Mouse (Mus musculus): ENCODE measurements around the gene Neu2.

Gene Neu2

DNA sequence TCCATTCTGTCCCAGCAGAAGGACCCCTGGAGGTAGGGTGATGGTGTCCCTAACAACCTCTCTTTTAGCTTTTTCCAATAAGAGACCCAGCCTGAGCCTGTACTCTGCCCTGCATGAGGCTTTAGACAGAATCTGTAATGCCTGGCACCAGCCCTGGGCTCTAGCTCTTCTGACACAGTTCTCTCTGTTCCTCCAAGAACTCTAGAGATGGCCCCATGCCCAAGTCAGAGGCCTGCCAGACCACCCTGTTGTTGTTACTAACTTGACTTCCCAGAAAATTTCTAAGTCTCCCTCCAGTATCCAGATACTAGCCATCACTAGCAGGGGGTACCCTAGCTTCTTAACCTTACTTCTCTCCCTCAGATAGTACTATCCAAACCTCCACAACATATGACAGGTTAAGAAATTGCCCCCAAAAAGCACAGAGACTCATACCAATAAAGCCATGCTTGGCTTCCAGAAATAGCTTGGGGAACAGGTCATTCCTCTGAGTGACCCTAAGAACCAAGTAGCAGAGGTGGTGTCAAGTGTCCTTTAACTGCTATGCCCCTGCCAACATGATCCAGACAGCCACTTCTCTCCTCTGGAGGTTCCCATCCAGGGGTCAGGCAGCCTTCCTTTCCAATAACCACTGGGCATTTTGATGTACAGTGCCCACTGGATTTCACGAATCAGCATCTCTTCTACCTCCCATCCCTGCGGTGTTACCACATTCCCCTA is 105.0 kb downstream of the Neu2 start:
- no peak for DNase-seq (ENCODE audit: low spot score in 2 of 2)

DNA sequence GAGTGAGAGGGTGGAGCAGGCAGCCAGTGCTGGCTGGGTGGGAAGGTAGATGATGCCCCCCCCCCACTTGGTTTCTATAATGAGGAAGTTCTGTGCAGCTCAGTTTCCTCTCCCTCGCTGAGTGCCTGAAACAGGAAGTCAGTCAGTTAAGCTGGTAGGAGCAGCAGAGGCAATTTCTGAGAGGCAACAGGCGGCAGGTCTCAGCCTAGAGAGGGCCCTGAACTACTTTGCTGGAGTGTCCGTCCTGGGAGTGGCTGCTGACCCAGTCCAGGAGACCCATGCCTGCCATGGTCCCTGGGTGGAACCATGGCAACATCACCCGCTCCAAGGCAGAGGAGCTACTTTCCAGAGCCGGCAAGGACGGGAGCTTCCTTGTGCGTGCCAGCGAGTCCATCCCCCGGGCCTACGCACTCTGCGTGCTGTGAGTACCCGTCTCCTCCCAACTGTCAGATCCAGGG is 110.6 kb downstream of the Neu2 start, which contains the start of gene Inpp5d:
Gene Inpp5d, plus strand, starts transcription at position 102 of the 458 bp plus-strand sequence.
- no peak for DNase-seq (ENCODE audit: low spot score in 2 of 2)

DNA sequence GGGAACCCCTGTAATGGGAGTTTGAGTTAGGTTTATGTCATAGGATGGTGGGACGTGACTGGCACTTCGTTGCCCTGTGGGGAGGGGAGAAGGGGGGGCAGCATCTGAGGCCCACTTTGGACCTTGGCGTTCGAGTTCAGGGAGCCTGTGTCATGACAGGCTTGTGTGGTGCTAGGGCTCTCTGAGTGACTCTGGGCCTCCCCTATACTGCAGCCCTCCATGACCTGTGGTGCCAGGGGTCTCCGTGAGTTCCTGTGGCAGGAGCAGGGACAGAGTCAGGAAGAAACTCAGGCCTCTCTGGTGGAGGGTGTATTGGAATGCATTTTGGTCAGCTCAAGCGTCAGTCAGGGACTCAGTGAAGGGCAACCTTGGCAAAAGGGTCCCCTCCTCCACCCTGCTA is 111.0 kb downstream of the Neu2 start:
- DNase-seq (ENCODE audit: low spot score in 2 of 2), result no peak

DNA sequence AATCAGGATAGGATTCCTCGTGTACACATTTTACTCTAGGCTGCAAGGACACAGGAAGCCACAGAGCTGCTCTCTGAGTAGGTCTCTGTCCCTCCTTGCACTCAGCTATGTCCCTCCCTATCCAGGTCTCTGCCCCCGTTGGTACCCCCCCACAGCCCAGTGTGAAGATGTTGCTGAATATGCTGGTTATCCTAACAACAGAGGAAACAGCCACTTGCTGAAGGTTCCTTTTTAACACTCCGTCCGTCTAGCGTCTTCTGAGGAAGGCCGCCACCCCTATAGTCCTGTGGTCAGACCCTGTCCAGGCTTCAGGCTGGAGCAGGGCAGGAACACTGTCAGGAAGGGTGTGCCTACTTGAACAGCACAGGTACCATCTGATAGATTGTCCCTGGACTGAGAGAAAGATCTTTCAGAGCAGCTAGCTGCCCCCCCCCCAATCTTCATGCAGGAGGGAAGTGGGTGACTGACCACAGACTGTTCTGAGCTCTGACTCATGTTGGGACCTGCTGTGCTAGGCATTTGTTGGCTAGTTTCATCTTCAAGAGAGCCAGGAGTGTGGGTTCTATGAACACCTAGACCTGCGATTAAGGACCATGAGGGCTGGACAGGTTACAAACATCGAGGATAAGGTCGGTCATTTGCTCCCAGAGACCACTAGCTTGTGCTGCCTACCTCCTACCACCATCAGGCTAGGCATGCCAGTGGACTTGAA is 111.6 kb downstream of the Neu2 start:
- no peak for DNase-seq (ENCODE audit: low spot score in 2 of 2)

DNA sequence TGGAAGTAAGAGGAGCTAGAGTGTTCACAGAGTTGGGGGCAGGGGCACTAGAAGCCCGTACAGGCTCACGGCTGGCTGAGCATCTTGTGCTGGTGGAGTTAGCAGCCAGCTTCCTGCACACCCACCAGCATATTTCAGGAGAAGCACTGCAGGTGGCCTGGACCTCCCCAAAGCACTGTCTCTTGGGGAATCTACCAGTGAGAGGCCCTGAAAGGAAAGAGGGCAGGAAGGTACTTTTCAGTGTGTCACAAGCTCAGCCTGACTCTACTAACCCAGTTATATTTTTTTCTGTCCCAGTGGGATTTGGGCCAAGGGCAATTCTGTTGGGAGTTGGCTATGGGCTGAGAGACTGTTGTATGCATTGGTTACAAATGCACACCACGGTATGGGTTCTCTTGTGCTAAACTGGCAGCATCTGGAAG is 112.2 kb downstream of the Neu2 start:
- peak in 1 of 2 experiments; percentile 53 for DNase-seq (ENCODE audit: low spot score in 2 of 2)

DNA sequence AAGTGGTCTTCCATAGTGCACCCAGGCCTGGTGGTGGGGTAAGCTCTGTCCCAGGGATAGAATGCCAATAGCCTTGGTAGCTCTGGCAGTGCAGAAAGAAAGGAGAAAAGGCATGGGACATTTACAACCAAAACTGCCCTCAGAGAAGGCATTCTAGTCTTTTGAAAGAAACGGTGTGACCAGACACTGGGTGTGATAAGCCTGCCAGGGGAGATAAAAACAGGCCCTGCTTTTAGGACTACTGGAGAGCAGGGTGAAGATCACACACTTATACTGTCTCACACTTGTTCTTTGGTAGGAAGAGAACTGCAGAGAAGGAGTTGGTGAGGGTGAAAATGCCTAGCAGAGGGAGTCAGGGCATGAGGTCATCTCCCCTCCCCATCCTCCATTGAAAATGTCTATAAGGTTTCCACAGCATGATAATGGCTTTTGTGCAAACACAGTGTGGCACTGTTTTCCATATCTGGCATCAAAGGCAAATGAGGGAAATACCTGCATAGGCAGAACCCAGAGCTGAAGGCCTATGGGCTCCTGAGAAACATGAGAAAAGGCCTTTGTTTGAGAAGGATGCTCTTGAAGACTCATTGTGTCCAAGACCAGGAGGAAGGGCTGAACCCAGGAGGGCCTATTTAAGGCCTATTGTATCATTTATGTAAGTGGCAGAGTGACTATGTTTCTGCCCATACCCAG is 114.4 kb downstream of the Neu2 start:
- DNase-seq (ENCODE audit: low spot score in 2 of 2), result no peak

DNA sequence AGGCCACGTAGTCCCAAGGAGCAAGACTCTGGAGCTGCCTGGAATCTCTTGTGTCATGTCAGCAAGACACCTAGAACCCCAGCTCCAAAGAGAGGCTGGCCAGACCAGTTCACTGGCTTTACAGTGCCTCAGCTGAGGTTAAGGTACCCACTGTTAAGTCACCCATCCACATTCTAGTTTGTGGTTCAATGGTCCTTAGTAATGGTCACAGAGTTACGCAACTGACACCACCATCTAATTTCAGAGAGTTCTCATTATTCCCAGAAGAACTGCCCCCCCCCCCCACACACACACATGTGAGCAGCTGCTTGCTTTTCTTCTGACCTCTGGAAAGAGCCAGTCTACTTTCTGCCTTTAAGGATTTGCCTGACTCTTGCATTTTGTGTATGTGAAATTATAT is 115.1 kb downstream of the Neu2 start:
- DNase-seq (ENCODE audit: low spot score in 2 of 2), result no peak

DNA sequence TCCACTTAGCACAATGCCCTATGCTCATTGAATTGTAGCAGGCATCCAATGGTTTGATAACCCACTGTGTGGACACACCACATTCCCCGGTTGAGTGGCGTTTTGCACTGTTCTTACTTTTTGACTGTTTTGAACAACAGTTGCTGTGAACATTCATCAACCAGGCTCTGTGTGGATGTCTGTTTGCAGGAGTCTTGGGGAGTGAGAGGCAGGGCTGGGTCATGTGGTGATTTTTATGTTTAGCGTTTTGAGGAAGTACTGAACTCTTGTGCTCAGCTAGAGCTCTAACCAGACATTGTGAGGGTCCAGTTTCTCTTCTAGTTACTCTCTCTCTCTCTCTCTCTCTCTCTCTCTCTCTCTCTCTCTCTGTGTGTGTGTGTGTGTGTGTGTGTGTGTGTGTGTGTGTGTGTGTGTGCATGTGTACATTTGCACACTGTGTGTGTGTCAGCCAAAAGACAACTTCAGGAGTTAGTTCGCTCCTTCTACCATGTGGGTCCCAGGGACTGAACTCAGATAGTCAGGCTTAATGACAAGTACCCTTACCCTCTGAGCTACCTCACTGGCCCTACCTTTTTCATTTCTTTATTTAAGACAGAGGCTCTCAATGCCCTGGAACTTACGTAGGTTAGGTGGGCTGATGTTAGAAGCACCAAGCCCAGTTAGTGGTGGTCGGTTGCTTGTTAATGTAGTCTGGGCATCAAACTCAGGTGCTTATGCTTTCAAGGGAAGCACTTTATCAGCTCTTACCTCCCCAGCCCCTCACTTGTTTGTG is 115.8 kb downstream of the Neu2 start:
- no peak for DNase-seq (ENCODE audit: low spot score in 2 of 2)

DNA sequence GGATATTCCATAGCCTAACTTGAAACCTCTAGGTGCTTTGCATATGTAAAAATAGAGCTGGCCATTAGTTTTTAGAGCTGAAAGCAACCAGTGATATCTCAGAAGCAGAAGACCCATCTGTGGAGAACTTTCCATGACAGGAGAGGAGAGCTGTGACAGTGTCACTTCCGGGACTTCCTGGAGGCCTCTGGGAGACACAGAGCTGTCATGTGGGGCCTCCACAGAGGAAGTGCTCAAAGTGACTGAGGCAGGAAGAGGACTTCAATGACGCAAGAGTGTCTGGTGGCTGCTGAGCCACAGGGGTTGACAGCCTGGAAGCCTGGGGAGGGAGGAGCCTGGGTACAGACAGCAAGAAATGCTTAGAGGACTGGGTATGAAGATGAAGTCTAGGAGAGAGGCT is 116.7 kb downstream of the Neu2 start:
- DNase-seq (ENCODE audit: low spot score in 2 of 2), result no peak

DNA sequence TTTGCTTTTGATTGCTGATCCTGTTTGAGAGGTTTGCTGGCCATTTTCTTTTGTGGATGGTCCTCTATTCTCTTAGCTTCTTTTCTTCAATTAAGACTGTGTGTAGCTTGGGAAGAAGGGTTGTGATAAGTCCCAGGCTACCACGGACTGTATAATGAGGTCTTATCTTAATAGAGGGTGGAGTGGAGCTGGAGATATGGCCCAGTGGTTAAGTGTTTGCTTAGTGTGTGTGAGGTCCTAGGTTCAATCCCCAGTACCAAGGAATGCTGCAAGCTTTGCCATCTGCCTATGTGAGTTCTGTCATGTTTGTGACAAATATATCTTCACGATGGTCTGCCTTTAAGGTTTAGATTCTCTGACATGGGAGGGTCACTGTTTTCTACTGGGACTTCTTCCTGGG is 118.4 kb downstream of the Neu2 start:
- DNase-seq (ENCODE audit: low spot score in 2 of 2), result no peak

DNA sequence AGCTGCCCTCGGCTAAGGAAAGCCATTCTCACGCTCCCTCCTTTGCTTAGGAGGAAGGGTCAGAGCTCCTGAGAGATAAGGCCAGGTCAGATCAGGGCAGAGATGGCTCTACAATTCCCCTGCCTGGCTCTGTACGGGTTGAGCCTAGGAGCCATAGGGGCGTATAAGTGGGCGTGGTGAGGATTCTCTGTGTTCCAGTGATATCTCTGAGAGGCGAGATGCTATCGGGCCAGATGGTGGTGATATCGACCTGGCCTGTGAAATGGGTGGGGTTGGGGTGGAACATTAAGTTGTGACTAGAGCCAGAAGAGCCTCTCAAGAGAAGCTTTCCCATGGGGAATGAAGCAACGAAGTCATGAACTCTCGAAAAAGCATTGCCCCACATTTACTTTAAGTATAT is 121.9 kb downstream of the Neu2 start:
- DNase-seq (ENCODE audit: low spot score in 2 of 2), result no peak

DNA sequence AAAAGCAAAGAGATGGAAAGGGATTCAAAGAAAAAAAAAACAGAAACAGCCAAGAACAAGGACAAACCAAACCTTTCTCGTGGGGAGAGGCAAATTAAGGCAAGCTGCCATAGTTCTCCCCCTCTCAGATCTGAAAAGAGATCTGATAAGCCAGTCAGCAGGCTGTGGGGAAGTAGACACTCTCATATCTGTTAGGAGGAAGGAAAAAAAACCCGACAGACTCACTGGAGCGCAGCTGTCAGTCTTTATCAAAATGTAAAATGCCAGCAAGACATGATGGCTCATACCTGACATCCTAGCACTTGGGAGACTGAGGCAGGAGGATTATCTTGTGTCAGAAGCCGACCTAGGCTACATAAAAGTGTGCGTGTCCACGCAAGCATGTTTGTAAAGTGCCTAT is 122.5 kb downstream of the Neu2 start:
- DNase-seq (ENCODE audit: low spot score in 2 of 2), result no peak

DNA sequence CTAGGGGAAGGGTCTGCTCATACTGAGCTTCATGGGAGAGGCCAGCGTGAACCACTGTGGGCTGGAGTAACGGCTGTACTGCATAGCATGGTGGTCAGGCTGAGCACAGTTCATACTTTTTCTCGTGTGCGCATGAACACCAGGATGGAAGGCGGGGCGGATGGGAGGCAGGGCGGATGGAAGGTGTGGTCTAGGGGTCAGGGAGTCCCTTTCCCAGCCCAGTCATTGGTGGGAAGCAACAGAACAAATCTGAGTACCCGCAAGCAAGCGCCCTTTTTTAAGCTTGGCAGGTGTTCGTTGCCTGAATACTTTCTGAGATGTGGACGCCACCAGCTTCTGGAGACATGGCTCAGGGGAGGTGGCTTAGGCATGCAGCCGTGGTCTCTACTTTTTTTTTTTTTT is 127.0 kb downstream of the Neu2 start:
- no peak for DNase-seq (ENCODE audit: low spot score in 2 of 2)

DNA sequence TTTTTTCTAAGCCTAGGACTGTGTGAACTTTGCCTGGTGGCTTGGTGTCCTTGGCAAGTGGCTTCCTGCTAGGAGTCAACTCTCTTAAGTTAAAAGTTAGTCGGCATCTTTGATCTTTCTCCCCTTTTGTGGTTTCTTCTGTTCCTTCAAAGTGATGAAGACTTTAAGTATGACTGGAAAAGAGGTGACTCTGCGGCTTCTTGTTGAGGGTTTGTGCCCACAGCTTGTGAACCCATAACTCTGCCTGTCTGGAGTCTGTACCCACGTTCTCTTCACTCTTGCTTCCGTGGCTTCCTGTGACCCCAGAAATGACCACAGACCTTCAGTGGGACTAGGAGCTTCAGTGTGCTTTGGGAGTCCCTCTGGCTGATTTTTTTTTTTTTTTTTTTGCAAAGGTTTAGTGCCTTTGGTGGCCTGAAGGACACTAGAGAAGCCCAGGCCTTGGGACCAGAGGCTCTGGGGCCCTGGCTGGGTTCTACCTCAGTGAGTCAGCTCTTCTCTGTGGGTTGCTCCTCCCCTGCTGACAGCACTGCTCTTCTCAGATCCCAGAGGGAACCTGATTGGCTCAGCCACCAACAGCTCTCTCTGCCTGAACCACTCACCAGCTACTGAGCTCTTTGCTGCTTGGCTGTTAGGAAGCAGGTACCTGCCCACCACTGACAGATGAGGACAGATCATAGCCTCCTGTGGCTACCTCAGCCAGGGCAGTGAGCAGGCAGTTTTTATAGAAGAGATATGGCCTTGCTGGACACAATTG is 127.6 kb downstream of the Neu2 start:
- no peak for DNase-seq (ENCODE audit: low spot score in 2 of 2)

DNA sequence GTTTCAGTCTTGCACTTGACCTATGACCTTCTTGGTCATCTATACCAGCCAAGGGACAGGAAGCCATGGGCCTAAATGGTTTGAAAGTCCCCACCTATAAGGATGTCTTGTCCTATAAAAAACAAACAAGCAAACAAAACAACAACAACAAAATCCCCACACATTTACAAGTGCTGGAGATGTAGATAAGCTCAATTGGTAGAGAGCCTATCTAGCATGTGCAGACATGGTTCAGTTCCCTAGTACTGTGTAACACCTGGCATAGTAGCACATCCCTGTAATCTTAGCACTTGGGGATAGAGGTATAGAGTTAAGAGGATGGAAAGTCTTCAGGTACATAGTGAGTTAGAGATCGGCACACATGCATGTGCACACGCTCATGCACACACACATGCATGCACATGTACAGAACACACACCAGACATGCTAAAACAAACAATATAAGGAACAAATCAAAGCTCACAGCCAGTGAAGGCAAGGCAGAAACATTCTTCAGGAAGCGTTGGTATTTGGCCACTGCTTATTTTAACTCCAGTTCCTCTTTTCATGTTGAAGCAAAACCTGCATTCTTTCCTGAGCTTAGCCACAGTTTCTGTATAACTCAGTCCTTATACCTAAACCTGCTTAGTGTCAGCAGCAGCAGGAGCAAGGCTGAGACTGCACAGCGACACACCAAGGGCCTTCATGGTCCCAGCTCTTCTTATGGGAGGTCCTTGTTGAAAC is 128.3 kb downstream of the Neu2 start:
- DNase-seq (ENCODE audit: low spot score in 2 of 2), result no peak

DNA sequence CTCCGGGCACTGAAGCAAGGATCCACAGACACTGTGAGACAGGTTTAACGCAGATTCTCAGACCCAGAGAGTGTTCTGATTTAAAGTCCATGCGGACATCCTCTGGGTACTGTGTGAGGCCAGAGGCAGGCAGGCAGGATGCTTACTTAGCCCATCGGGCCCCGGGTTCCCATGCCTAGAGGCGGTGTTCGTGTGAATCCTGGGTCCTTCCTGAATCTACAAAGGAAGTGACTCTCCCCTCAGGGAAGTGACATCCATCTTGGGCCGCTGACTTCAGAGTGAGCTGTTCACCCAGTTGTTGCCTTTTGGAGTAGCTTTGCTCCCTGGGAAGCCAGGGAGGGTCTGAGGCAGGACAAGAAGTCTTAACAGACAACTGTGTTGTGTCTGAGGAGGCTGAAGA is 130.0 kb downstream of the Neu2 start:
- no peak for DNase-seq (ENCODE audit: low spot score in 2 of 2)

DNA sequence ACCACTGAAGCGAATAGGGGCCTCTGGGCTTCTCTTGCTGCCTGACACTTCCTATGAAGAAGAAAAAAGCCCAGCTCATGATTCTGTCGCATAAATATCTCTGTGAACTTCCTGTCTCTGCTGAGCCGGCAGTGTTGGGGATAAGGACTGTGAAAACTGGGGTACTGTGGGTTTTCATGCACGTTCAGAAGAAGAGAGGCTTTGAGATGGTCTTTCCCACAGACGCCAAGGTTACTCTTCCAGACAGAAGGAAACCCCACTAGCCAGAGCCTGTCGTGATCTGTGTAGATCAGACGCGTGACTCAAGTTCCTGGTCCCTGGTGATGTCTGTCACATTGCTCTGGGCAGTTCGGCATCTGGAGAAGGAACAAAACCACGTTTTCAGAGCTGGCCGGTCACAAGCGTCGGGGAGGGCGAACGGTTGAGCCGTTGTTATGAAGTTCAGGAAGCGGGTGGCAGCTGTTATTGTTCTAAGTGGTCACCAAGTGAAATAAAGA is 130.5 kb downstream of the Neu2 start:
- peak in 1 of 2 experiments; percentile 47 for DNase-seq (ENCODE audit: low spot score in 2 of 2)

DNA sequence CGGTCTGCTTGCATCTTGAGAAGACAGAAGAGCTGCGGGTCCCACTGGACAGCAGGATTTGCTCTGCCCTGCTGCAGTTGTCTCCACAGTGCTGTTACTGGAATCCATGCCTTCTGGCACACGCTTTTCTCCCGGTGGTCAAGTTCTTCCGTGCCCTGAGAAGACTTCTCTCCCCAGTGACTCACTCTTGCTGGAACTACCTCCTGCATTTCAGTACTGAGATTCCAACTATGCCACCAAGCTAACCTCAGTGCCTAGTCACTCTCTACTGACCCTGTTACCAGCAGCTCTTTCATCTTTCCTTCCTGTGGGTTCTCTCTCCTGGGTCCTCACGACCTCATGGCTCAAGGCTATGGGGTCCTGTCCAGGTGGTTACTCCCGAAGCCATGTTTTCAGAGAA is 133.3 kb downstream of the Neu2 start:
- no peak for DNase-seq (ENCODE audit: low spot score in 2 of 2)

DNA sequence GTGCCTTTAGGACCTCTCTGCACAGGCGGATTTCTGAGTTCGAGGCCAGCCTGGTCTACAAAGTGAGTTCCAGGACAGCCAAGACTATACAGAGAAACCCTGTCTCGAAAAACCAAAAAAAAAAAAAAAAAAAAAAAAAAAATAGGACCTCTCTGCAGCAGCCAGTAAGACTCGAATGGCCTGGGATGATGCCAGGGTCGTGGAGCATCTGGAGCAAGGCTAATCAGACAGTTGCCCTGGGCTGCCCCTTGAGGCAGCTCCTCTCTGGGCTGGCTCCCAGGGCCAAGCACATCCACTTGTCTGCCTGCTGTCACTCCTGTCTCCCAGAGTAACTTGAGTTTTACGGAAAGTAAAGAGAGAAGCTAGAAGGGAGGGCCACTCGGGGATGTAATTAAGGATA is 135.4 kb downstream of the Neu2 start:
- DNase-seq (ENCODE audit: low spot score in 2 of 2), result no peak

DNA sequence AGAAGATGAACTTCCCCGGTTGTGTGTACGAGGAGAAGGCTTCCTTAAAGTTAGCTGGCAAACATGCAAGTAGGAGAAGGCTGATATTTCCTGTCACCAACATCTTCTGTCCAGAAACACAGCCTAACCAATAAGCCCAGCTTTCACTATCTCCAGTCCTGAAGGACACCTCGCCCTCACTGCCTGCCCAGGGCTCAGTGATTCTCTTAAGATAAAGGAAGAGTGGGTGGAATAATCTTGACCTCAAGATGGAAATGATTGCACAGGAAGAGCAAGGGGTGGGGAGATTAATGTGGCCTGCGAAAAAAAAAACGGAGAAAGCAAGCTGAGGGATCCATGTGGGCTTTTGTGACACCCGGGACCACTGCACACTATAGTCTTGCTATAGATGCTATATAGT is 136.1 kb downstream of the Neu2 start:
- no peak for DNase-seq (ENCODE audit: low spot score in 2 of 2)
